Mouse (Mus musculus): ENCODE results near the gene Ddx43. TPM values are rescaled to one million over a fixed set of nuclear protein-coding genes. Genes with fewer than 3 reads are reported as not detected.

Ddx43 gene
- polyA plus RNA-seq, 1 experiment, result 0.11 TPM

GRCm38 (mm10) chr9:78371441-78371840, 24.1 kb upstream of the Ddx43 start:
- no peak for TF ChIP-seq POLR2A (IDR thresholded peaks at IDR 0.05; ENCODE audit: control insufficient read depth, extremely low read depth, insufficient read depth, low read length, poor library complexity)
- no peak for TF ChIP-seq CTCF (IDR thresholded peaks at IDR 0.05; ENCODE audit: borderline replicate concordance, control insufficient read depth, extremely low read depth, insufficient read depth, low read length, poor library complexity)
- H3K27me3 ChIP-seq (ENCODE audit: control insufficient read depth, insufficient read depth, low read length), result no peaks in the 10 kb centered on the region
- no peak for DNase-seq
- no peak overlapping the region for H3K27ac ChIP-seq (ENCODE audit: control insufficient read depth, insufficient read depth, low read length)
- H3K4me1 ChIP-seq (replicated peaks; ENCODE audit: control insufficient read depth, insufficient read depth, low read length), result no peaks in the 10 kb centered on the region
- WGBS, result 95% methylated on average over 3 of the region's 3 CpGs
- no peak overlapping the region for H3K4me3 ChIP-seq (ENCODE audit: control insufficient read depth, insufficient read depth, low read length)
- no peaks in the 10 kb centered on the region for H3K36me3 ChIP-seq (ENCODE audit: control insufficient read depth, insufficient read depth, low read length)

GRCm38 (mm10) chr9:78372827-78373504, 22.6 kb upstream of the Ddx43 start:
- TF ChIP-seq CTCF (IDR thresholded peaks at IDR 0.05; ENCODE audit: borderline replicate concordance, control insufficient read depth, extremely low read depth, insufficient read depth, low read length, poor library complexity), result no peak
- no peak for TF ChIP-seq POLR2A (IDR thresholded peaks at IDR 0.05; ENCODE audit: control insufficient read depth, extremely low read depth, insufficient read depth, low read length, poor library complexity)
- no peaks in the 10 kb centered on the region for H3K27me3 ChIP-seq (ENCODE audit: control insufficient read depth, insufficient read depth, low read length)
- no peak for DNase-seq
- 87% methylated on average over 10 of the region's 10 CpGs for WGBS
- no peaks in the 10 kb centered on the region for H3K4me1 ChIP-seq (replicated peaks; ENCODE audit: control insufficient read depth, insufficient read depth, low read length)
- no peak overlapping the region for H3K27ac ChIP-seq (ENCODE audit: control insufficient read depth, insufficient read depth, low read length)
- H3K4me3 ChIP-seq (ENCODE audit: control insufficient read depth, insufficient read depth, low read length), result no peak overlapping the region
- H3K36me3 ChIP-seq (ENCODE audit: control insufficient read depth, insufficient read depth, low read length), result no peaks in the 10 kb centered on the region

- no peak overlapping the region for H3K27ac ChIP-seq (ENCODE audit: control insufficient read depth, insufficient read depth, low read length)
- no peaks in the 10 kb centered on the region for H3K4me1 ChIP-seq (replicated peaks; ENCODE audit: control insufficient read depth, insufficient read depth, low read length)
- H3K36me3 ChIP-seq (ENCODE audit: control insufficient read depth, insufficient read depth, low read length), result no peaks in the 10 kb centered on the region
- no peaks in the 10 kb centered on the region for H3K27me3 ChIP-seq (ENCODE audit: control insufficient read depth, insufficient read depth, low read length)
- H3K4me3 ChIP-seq (ENCODE audit: control insufficient read depth, insufficient read depth, low read length), result no peak overlapping the region
- WGBS, result 81% methylated on average over 5 of the region's 5 CpGs
- no peak for DNase-seq
- TF ChIP-seq CTCF (IDR thresholded peaks at IDR 0.05; ENCODE audit: borderline replicate concordance, control insufficient read depth, extremely low read depth, insufficient read depth, low read length, poor library complexity) (no peak), POLR2A (IDR thresholded peaks at IDR 0.05; ENCODE audit: control insufficient read depth, extremely low read depth, insufficient read depth, low read length, poor library complexity) (no peak)
Observed at GRCm38 (mm10) chr9:78374397-78374796, 21.2 kb upstream of the Ddx43 start.

- H3K27me3 ChIP-seq (ENCODE audit: control insufficient read depth, insufficient read depth, low read length), result no peaks in the 10 kb centered on the region
- no peak overlapping the region for H3K4me3 ChIP-seq (ENCODE audit: control insufficient read depth, insufficient read depth, low read length)
- no peaks in the 10 kb centered on the region for H3K4me1 ChIP-seq (replicated peaks; ENCODE audit: control insufficient read depth, insufficient read depth, low read length)
- H3K27ac ChIP-seq (ENCODE audit: control insufficient read depth, insufficient read depth, low read length), result no peak overlapping the region
- TF ChIP-seq POLR2A (IDR thresholded peaks at IDR 0.05; ENCODE audit: control insufficient read depth, extremely low read depth, insufficient read depth, low read length, poor library complexity), result no peak
- DNase-seq, result no peak
- 84% methylated on average over 1 of the region's 1 CpGs for WGBS
- no peaks in the 10 kb centered on the region for H3K36me3 ChIP-seq (ENCODE audit: control insufficient read depth, insufficient read depth, low read length)
Observed at GRCm38 (mm10) chr9:78374885-78375389, 20.6 kb upstream of the Ddx43 start.

- no peak for TF ChIP-seq CTCF (IDR thresholded peaks at IDR 0.05; ENCODE audit: borderline replicate concordance, control insufficient read depth, extremely low read depth, insufficient read depth, low read length, poor library complexity)
- no peak for TF ChIP-seq POLR2A (IDR thresholded peaks at IDR 0.05; ENCODE audit: control insufficient read depth, extremely low read depth, insufficient read depth, low read length, poor library complexity)
- Histone ChIP-seq H3K36me3 (ENCODE audit: control insufficient read depth, insufficient read depth, low read length) (no peaks in the 10 kb centered on the region), H3K4me1 (replicated peaks; ENCODE audit: control insufficient read depth, insufficient read depth, low read length) (no peaks in the 10 kb centered on the region), H3K27ac (ENCODE audit: control insufficient read depth, insufficient read depth, low read length) (no peak overlapping the region), H3K4me3 (ENCODE audit: control insufficient read depth, insufficient read depth, low read length) (no peak overlapping the region), H3K27me3 (ENCODE audit: control insufficient read depth, insufficient read depth, low read length) (no peaks in the 10 kb centered on the region)
- WGBS, result 85% methylated on average over 4 of the region's 4 CpGs
- no peak for DNase-seq
Observed at GRCm38 (mm10) chr9:78375486-78375885, 20.1 kb upstream of the Ddx43 start.

- Histone ChIP-seq H3K4me1 (replicated peaks; ENCODE audit: control insufficient read depth, insufficient read depth, low read length) (no peaks in the 10 kb centered on the region), H3K27ac (ENCODE audit: control insufficient read depth, insufficient read depth, low read length) (no peak overlapping the region), H3K36me3 (ENCODE audit: control insufficient read depth, insufficient read depth, low read length) (no peaks in the 10 kb centered on the region), H3K27me3 (ENCODE audit: control insufficient read depth, insufficient read depth, low read length) (no peaks in the 10 kb centered on the region), H3K4me3 (ENCODE audit: control insufficient read depth, insufficient read depth, low read length) (no peak overlapping the region)
- 75% methylated on average over 8 of the region's 8 CpGs for WGBS
- no peak for DNase-seq
- TF ChIP-seq CTCF (IDR thresholded peaks at IDR 0.05; ENCODE audit: borderline replicate concordance, control insufficient read depth, extremely low read depth, insufficient read depth, low read length, poor library complexity) (no peak), POLR2A (IDR thresholded peaks at IDR 0.05; ENCODE audit: control insufficient read depth, extremely low read depth, insufficient read depth, low read length, poor library complexity) (no peak)
Observed at GRCm38 (mm10) chr9:78377546-78377945, 18.0 kb upstream of the Ddx43 start.
